Mouse (Mus musculus) midbrain, embryonic 13.5 days (tissue): ENCODE measurements around the gene Itgad. TPM values are rescaled to one million over a fixed set of nuclear protein-coding genes. Genes with fewer than 3 reads are reported as not detected.
"Not testable (repeated sequence)": the region's sequence is repeated elsewhere in the genome, so short reads cannot be mapped to it uniquely, and the experiment has no call there.

Experiments
- ATAC-seq: fragments of 200-750 bp; cut with Nextera tagmentation; 2 replicates; pipeline ENCODE4 v1.8.0; 2017; ENCODE audit warnings: mild to moderate bottlenecking, moderate TSS enrichment, moderate library complexity
- H3K27ac ChIP-seq: fragments of 300-500 bp; sonication (generic); 2 replicates; pipeline ENCODE4 v1.5.1; 2015; ENCODE audit warnings: inconsistent platforms, mild to moderate bottlenecking, moderate library complexity
- H3K27me3 ChIP-seq: fragments of 300-500 bp; sonication (generic); 2 replicates; pipeline ENCODE4 v1.6.1; 2015; ENCODE audit warnings: mild to moderate bottlenecking, inconsistent platforms
- H3K36me3 ChIP-seq: fragments of 300-500 bp; sonication (generic); 2 replicates; pipeline ENCODE4 v1.6.1; 2015; ENCODE audit warnings: mild to moderate bottlenecking, inconsistent platforms
- H3K4me1 ChIP-seq: fragments of 300-500 bp; sonication (generic); replicated peaks from 2 replicates; pipeline ENCODE4 v1.6.1; 2015; ENCODE audit warnings: inconsistent platforms
- H3K4me2 ChIP-seq: fragments of 300-500 bp; sonication (generic); replicated peaks from 2 replicates; pipeline ENCODE4 v1.6.1; 2015; ENCODE audit warnings: moderate library complexity, mild to moderate bottlenecking, inconsistent platforms
- H3K4me3 ChIP-seq: fragments of 300-500 bp; sonication (generic); replicated peaks from 2 replicates; pipeline ENCODE4 v1.5.1; 2015; ENCODE audit warnings: mild to moderate bottlenecking, inconsistent platforms
- H3K9ac ChIP-seq: fragments of 300-500 bp; sonication (generic); replicated peaks from 2 replicates; pipeline ENCODE4 v1.6.1; 2015; ENCODE audit warnings: mild to moderate bottlenecking, inconsistent platforms
- H3K9me3 ChIP-seq: fragments of 300-500 bp; sonication (generic); 2 replicates; pipeline ENCODE4 v1.6.1; 2016; ENCODE audit warnings: mild to moderate bottlenecking, inconsistent platforms
- WGBS: fragments of 180-500 bp; shearing (Covaris S2); methylation state at CpG from one replicate; pipeline ENCODE4 v1.1.7; 2015; 5-methylcytosine and 5-hydroxymethylcytosine counted together
- polyA plus RNA-seq: library from polyadenylated mRNA; unstranded; fragments of >200 nt; fragmentation: Nextera tagmentation; extraction: Ambion mirVana; gene quantifications from 2 replicates; pipeline ENCODE4 v1.2.1, GENCODE M21; 2015

Gene Itgad
- polyA plus RNA-seq, 1 experiment from 2014 or later, result not detected

DNA sequence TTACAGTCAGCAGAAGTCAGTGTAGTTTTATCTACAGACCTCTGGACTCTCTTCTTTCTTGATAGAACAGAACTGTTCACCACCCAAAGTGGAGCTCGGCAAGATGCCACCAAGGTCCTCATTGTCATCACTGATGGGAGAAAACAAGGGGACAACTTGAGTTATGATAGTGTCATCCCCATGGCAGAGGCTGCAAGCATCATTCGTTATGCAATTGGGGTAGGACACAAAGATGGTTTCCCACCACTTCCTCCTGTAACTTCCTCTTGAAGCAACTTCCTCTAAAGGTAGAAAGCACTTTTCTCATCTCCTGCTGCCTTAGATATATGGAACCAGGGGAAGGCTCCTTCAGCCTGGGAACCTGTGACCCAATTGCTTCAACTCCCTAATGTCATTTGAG lies 20.6 kb upstream of the Itgad start:
- no peaks in the 10 kb centered on the region for H3K9me3 ChIP-seq
- no peak overlapping the region for H3K9ac ChIP-seq
- ATAC-seq, result no peak
- H3K4me2 ChIP-seq, result no peak overlapping the region
- no peak overlapping the region for H3K4me3 ChIP-seq
- H3K27ac ChIP-seq, result no peak overlapping the region
- H3K36me3 ChIP-seq, result no peaks in the 10 kb centered on the region
- no peaks in the 10 kb centered on the region for H3K4me1 ChIP-seq
- WGBS, result 92% methylated on average over 2 of the region's 2 CpGs
- no peaks in the 10 kb centered on the region for H3K27me3 ChIP-seq

GRCm38 (mm10) chr7:128136927-128137326 lies 17.2 kb upstream of the Itgad start:
- Histone ChIP-seq H3K36me3 (no peaks in the 10 kb centered on the region), H3K4me2 (no peak overlapping the region), H3K9me3 (no peaks in the 10 kb centered on the region), H3K9ac (no peak overlapping the region), H3K4me3 (no peak overlapping the region), H3K27ac (no peak overlapping the region), H3K4me1 (no peaks in the 10 kb centered on the region), H3K27me3 (no peaks in the 10 kb centered on the region)
- 64% methylated on average over 4 of the region's 4 CpGs for whole genome bisulfite sequencing
- no peak for ATAC-seq

DNA sequence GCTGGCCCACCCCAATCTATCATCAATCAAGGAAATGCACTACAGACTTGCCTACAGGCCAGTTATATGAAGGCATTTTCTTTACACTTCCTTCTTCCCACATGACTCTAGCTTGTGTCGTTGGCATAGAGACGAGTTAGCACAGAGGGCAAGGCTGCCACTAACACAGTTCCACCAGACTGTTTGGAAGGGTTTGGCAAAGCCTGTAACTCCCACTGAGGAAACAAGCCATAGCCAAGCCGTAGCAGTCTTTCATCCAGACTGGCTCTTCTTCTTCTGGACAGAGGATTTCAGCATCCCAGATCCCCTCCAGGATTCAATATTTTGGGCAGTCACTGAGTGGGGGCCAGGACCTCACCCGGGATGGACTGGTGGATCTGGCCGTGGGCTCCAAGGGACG lies 14.6 kb upstream of the Itgad start:
- no peaks in the 10 kb centered on the region for H3K4me1 ChIP-seq
- H3K4me2 ChIP-seq, result no peak overlapping the region
- WGBS, result 92% methylated on average over 6 of the region's 6 CpGs
- no peak for ATAC-seq
- H3K27me3 ChIP-seq, result no peaks in the 10 kb centered on the region
- H3K36me3 ChIP-seq, result no peaks in the 10 kb centered on the region
- no peak overlapping the region for H3K27ac ChIP-seq
- no peak overlapping the region for H3K9ac ChIP-seq
- no peaks in the 10 kb centered on the region for H3K9me3 ChIP-seq
- no peak overlapping the region for H3K4me3 ChIP-seq

DNA sequence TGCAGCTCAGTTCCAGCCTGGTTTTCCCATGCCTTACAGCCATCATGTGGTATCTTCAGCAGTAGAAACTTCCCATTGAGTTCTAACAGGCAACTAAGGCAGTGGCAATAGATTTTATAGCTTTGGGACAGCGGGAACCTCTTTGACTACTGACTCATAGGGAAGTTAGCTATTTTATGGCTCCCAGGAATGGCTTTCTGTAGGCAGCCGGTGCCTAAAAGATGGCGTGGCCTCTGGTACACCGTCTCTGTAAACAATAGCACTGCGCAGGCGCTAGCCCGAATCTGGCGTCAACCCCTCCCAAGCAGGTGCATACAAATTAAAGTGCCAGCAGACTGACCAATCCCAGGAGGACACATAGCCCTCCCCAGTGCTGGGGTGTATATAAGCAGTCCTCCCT lies 3.2 kb upstream of the Itgad start:
- Histone ChIP-seq H3K27me3 (no peaks in the 10 kb centered on the region), H3K4me1 (no peaks in the 10 kb centered on the region), H3K36me3 (no peaks in the 10 kb centered on the region), H3K27ac (no peak overlapping the region), H3K4me2 (no peak overlapping the region), H3K9ac (no peak overlapping the region), H3K4me3 (no peak overlapping the region), H3K9me3 (no peaks in the 10 kb centered on the region)
- no peak for ATAC-seq
- WGBS, result 92% methylated on average over 8 of the region's 8 CpGs

DNA sequence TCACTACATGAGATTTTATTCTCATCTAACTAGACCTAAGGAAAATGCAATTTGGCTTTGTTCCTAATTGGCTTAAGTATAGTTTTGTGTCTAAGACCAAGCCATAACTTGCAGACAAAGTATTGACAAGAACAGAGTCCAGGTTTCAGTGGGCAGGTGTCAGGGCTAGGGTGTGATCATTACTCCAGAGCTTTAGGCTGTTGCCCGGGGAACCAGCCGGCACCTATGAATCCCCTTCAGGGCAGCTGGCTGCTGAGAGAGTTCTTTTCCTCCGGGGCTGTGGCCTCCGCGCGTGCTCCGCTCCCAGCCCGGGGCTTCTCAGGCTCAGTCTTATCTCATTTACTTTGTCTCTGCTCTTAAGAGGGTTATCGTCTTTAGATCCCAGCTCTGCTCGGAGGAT lies 748 bp downstream of the Itgad start:
- Histone ChIP-seq H3K27me3 (no peaks in the 10 kb centered on the region), H3K36me3 (no peaks in the 10 kb centered on the region), H3K4me1 (no peaks in the 10 kb centered on the region), H3K9me3 (no peaks in the 10 kb centered on the region), H3K9ac (no peak overlapping the region; the same call in 1 of the 2 replicates), H3K27ac (no peak overlapping the region), H3K4me3 (no peak overlapping the region), H3K4me2 (no peak overlapping the region)
- WGBS, result 49% methylated on average over 10 of the region's 10 CpGs
- no peak for ATAC-seq

DNA sequence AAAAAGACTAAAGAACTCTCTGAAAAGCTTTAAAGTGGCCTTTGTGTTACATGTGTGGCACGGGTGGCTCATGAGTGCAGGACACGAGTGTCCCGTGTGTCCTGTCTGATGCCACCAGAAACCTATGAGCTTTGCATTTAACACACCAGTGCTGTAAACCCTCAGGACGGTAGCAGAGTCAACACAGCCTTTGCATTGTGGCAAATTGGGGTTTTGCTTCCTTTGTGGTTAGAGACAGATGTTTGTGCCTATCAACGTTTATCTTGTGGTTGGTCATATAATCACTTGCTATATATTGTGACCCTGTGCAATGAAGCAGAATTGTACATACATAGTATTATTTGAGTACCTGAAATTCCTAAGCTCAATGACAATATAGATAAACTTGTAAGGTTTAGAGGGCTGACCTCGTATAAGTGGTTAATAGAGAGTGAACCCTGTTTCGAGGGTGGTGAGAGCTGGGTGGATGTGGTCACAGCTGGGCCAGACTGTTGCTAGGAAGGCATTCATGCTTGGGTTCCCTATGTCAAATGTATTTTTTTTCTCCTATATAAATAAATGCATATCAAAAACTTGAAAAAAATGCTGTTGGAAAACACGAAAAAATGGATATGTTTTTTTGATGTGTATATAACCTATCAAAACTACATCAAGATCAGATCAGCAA lies 4.6 kb downstream of the Itgad start:
- WGBS, result 81% methylated on average over 8 of the region's 8 CpGs
- H3K9ac ChIP-seq, H3K27me3 ChIP-seq, ATAC-seq, H3K4me1 ChIP-seq, H3K27ac ChIP-seq, H3K4me2 ChIP-seq, H3K9me3 ChIP-seq, H3K4me3 ChIP-seq, H3K36me3 ChIP-seq: not testable (repeated sequence)

DNA sequence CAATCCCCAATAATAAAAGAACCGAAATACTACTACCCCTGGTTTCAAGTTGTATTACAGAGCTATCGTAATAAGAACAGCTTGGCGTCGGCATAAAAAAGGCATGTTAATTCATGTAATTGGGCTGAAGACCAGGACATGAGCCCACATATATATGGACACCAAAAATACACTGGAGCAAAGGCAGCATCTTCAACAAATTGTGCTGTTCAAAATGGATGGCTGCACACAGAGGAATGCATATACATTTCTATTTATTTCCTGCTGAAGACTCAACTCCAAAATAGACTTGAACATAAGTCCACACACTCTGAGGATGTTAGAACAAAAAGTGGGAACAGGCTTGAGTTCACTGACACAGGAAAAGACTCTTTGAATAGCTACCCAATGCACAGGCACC lies 9.8 kb downstream of the Itgad start:
- Histone ChIP-seq H3K4me2 (no peak overlapping the region), H3K4me3 (no peak overlapping the region), H3K4me1 (no peaks in the 10 kb centered on the region), H3K27me3 (no peaks in the 10 kb centered on the region), H3K9me3 (no peaks in the 10 kb centered on the region), H3K27ac (no peak overlapping the region), H3K36me3 (no peaks in the 10 kb centered on the region), H3K9ac (no peak overlapping the region)
- 96% methylated on average over 4 of the region's 4 CpGs for WGBS
- ATAC-seq, result no peak

DNA sequence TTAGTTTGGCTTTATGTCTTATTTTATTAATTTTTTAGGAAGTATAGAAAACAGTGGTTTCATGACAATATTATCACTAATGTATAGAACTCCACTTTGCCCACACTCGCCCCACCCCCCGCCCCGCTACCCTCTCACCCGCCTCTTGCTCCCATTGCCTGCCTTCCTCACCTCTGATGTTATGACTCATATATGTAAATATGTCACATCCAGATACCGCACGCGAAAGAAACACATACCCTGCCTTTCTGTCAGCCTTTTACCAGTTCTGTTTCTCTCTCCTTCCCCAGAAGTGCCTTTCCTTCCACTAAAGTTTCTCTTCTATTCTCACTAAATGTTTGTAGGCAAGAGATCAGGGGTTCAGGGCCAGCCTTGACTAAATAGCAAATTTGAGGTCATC lies 12.2 kb downstream of the Itgad start:
- no peak overlapping the region for H3K4me3 ChIP-seq
- no peak for ATAC-seq
- no peak overlapping the region for H3K4me2 ChIP-seq
- H3K4me1 ChIP-seq, result no peaks in the 10 kb centered on the region
- H3K27ac ChIP-seq, result no peak overlapping the region
- WGBS, result 89% methylated on average over 7 of the region's 7 CpGs
- no peaks in the 10 kb centered on the region for H3K9me3 ChIP-seq
- H3K36me3 ChIP-seq, result no peaks in the 10 kb centered on the region
- no peaks in the 10 kb centered on the region for H3K27me3 ChIP-seq
- H3K9ac ChIP-seq, result no peak overlapping the region

DNA sequence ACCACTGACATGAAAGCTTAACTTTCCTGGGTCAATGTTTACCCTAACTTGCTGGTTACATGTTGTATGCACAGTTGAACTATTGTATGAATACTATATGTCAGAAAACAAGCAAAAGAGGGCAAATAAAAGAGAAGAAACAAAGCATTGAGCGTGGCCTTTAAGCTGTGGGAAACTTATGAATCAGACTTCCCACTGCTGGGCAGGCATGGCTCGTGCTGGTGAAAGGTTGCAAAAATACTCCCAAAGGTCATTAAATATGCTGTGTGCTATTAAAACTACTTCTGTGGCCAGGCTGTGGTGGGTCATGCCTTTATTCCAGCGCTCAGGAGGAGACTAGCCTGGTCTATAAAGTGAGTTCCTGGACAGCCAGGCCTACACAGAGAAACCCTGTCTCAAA lies 15.8 kb downstream of the Itgad start:
- Histone ChIP-seq H3K36me3 (no peaks in the 10 kb centered on the region), H3K4me2 (no peak overlapping the region), H3K4me3 (no peak overlapping the region), H3K9ac (no peak overlapping the region), H3K27ac (no peak overlapping the region), H3K27me3 (no peaks in the 10 kb centered on the region), H3K9me3 (no peaks in the 10 kb centered on the region), H3K4me1 (no peaks in the 10 kb centered on the region)
- WGBS, result 74% methylated on average over 3 of the region's 3 CpGs
- no peak for ATAC-seq

DNA sequence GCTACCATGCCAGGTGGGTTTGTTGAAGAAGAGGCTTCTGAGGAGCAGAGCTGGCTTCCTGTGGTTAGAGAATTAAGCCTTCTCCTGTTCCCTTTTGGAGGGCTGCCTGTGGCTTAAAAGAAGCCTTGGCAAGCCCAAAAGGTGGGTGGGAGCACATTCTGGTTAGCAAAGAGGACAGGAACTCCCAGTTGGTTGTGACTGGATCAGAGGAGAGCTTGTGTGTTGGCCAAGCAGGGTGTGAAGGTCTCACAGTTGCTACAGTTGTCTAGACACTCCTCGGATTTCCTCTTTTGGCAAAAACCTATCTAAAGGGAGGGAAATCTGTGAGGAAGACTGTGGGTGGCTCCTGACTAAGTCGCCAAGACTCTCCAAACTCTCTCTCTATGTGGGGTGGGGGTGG lies 24.2 kb downstream of the Itgad start:
- H3K9me3 ChIP-seq, result no peaks in the 10 kb centered on the region
- H3K9ac ChIP-seq, result no peak overlapping the region
- H3K27me3 ChIP-seq, result no peaks in the 10 kb centered on the region
- H3K36me3 ChIP-seq, result no peaks in the 10 kb centered on the region
- H3K27ac ChIP-seq, result no peak overlapping the region
- no peak overlapping the region for H3K4me2 ChIP-seq
- ATAC-seq, result no peak
- H3K4me3 ChIP-seq, result no peak overlapping the region
- no peaks in the 10 kb centered on the region for H3K4me1 ChIP-seq
- WGBS, result 81% methylated on average over 2 of the region's 2 CpGs

GRCm38 (mm10) chr7:128180126-128180525 lies 25.9 kb downstream of the Itgad start:
- Histone ChIP-seq H3K4me1 (no peaks in the 10 kb centered on the region), H3K9me3 (no peaks in the 10 kb centered on the region), H3K27ac (no peak overlapping the region), H3K9ac (no peak overlapping the region), H3K27me3 (no peaks in the 10 kb centered on the region), H3K4me2 (no peak overlapping the region), H3K36me3 (no peaks in the 10 kb centered on the region), H3K4me3 (no peak overlapping the region)
- ATAC-seq, result no peak
- WGBS, result 86% methylated on average over 7 of the region's 7 CpGs

- no peak overlapping the region for H3K9ac ChIP-seq
- H3K27ac ChIP-seq, result no peak overlapping the region
- no peak overlapping the region for H3K4me3 ChIP-seq
- no peak for ATAC-seq
- no peaks in the 10 kb centered on the region for H3K4me1 ChIP-seq
- no peaks in the 10 kb centered on the region for H3K9me3 ChIP-seq
- H3K27me3 ChIP-seq, result no peaks in the 10 kb centered on the region
- H3K4me2 ChIP-seq, result no peak overlapping the region
- H3K36me3 ChIP-seq, result no peaks in the 10 kb centered on the region
- 78% methylated on average over 6 of the region's 6 CpGs for WGBS
Observed at GRCm38 (mm10) chr7:128180546-128180945, 26.4 kb downstream of the Itgad start.

DNA sequence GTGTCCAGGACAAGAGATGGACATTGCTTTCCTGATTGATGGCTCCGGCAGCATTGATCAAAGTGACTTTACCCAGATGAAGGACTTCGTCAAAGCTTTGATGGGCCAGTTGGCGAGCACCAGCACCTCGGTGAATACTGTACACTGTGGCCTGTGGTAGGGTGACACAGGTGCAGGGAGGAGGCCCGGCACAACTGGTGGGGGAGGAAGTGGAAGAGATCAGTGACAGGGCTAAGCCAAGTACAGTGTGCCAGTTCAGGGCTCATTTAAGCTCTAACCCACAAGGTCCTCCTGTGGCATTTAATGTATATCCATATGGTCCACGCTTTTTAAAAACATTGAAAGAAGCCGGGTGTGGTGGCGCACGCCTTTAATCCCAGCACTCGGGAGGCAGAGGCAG lies 27.5 kb downstream of the Itgad start:
- ATAC-seq, result no peak
- H3K4me1 ChIP-seq, result no peaks in the 10 kb centered on the region
- no peak overlapping the region for H3K4me3 ChIP-seq
- no peaks in the 10 kb centered on the region for H3K36me3 ChIP-seq
- H3K4me2 ChIP-seq, result no peak overlapping the region
- H3K27ac ChIP-seq, result no peak overlapping the region
- no peaks in the 10 kb centered on the region for H3K9me3 ChIP-seq
- H3K9ac ChIP-seq, result no peak overlapping the region
- 92% methylated on average over 10 of the region's 10 CpGs for WGBS
- no peaks in the 10 kb centered on the region for H3K27me3 ChIP-seq
